Mouse (Mus musculus): Measurements from ENCODE around the gene Pde3a. TPM values are rescaled to one million over a fixed set of nuclear protein-coding genes. Genes with fewer than 3 reads are reported as not detected.

Pde3a gene
- polyA plus RNA-seq, 1 experiment from 2014 or later: 4.0 TPM

DNA sequence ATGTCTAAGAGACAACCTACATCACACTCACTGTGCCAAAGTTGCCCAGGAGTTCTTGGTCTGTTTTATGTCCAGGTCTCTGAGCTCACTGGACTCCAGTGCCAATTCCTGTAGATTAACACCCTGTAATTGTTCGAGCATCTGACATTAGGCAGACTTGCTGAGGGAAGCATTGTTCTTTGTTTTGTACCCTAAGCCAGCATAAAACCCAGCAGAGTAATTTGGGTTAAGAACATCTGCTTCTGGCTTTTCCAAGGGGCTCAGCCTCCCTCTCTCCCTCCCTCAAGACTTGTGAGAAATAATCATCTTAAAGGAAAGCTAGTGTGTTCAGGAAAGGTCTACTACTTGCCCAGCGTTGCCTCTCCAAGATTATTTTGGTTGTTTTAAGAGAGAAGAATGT is 225.2 kb downstream of the Pde3a start:
- no peak overlapping the region for H3K4me2 ChIP-seq (replicated peaks; ENCODE audit: low read depth)
- no peaks in the 10 kb centered on the region for H3K27me3 ChIP-seq (ENCODE audit: control insufficient read depth, insufficient read depth, low read length)
- H3K4me1 ChIP-seq (replicated peaks; ENCODE audit: control insufficient read depth, insufficient read depth): no peaks in the 10 kb centered on the region
- DNase-seq (ENCODE audit: low spot score) (no peak), ATAC-seq (ENCODE audit: low FRiP score, low TSS enrichment) (no peak)
- no peak overlapping the region for H3K27ac ChIP-seq (replicated peaks)
- TF ChIP-seq CTCF (IDR thresholded peaks at IDR 0.05; ENCODE audit: low read depth) (no peak), EP300 (optimal IDR thresholded peaks at IDR 0.05) (no peak)
- no peak overlapping the region for H3K4me3 ChIP-seq (ENCODE audit: low read depth, low read length)
- no peaks in the 10 kb centered on the region for H3K9me3 ChIP-seq (ENCODE audit: control insufficient read depth, low read length)
- no peak overlapping the region for H3K9ac ChIP-seq (ENCODE audit: low read length)
- H3K36me3 ChIP-seq (ENCODE audit: control insufficient read depth, insufficient read depth, low read length): no peaks in the 10 kb centered on the region
- 44% methylated on average over 2 of the region's 2 CpGs for whole genome bisulfite sequencing

DNA sequence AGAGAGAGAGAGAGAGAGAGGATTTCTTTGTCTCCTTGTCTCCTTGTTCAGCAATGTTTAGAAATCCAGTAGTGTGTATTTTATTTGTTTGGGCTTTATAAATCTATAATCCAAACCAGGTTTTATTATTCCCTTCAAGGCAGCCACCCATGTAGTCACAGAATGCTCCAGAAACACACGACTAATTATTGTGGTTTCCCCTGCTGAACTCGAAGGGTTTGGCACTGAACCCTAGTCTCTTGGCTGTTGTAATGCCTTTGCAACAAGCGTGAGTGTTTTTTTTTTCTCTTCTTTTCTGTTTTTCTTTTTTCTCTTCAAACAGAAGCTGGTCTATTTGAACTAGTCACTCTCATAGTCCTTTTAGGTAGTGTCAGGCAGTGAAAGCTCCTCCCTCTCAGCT is 225.6 kb downstream of the Pde3a start:
- no peak overlapping the region for H3K27ac ChIP-seq (replicated peaks)
- H3K4me1 ChIP-seq (replicated peaks; ENCODE audit: control insufficient read depth, insufficient read depth): no peaks in the 10 kb centered on the region
- DNase-seq (ENCODE audit: low spot score) (no peak), ATAC-seq (ENCODE audit: low FRiP score, low TSS enrichment) (no peak)
- H3K9me3 ChIP-seq (ENCODE audit: control insufficient read depth, low read length): no peaks in the 10 kb centered on the region
- H3K27me3 ChIP-seq (ENCODE audit: control insufficient read depth, insufficient read depth, low read length): no peaks in the 10 kb centered on the region
- WGBS: 21% methylated on average over 3 of the region's 3 CpGs
- no peak overlapping the region for H3K9ac ChIP-seq (ENCODE audit: low read length)
- no peak overlapping the region for H3K4me2 ChIP-seq (replicated peaks; ENCODE audit: low read depth)
- no peak overlapping the region for H3K4me3 ChIP-seq (ENCODE audit: low read depth, low read length)
- no peaks in the 10 kb centered on the region for H3K36me3 ChIP-seq (ENCODE audit: control insufficient read depth, insufficient read depth, low read length)
- TF ChIP-seq CTCF (IDR thresholded peaks at IDR 0.05; ENCODE audit: low read depth): no peak

DNA sequence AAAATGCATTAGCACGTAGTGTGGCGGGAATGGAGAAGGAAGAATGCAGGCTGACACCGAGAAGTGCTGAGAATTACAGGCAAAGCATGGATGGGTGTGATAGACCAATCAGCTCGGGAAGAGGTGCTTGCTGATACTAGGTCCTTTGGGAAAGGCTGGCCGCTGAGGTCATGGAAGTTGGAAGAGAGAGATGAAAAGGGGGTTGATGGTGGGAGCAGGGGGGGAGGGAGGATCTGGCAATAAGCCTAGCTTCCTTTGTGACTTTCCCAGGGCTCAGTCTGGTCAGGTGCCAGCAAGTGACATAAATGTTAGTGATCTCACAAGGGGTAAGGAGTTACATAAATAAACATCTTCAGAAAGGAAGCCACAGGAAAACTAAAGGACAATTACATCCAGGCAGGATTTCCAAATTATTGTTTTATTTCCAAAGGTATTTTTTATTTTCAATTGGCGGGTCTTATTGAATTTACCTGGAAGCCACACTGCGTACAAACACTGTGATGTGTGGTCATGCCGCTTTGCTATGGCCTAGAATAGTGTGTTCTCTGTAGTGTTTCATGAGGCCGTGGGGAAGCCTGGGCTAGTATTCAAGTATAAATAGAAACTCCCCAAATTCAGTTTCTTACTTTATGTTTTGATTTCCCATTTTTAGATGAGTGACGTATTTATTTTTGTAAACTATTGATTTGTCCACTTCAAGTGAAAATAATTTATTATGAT is 236.4 kb downstream of the Pde3a start:
- TF ChIP-seq EP300 (optimal IDR thresholded peaks at IDR 0.05) (no peak), CTCF (IDR thresholded peaks at IDR 0.05; ENCODE audit: low read depth) (no peak)
- H3K4me1 ChIP-seq (replicated peaks; ENCODE audit: control insufficient read depth, insufficient read depth): no peaks in the 10 kb centered on the region
- no peak overlapping the region for H3K9ac ChIP-seq (ENCODE audit: low read length)
- H3K36me3 ChIP-seq (ENCODE audit: control insufficient read depth, insufficient read depth, low read length): no peaks in the 10 kb centered on the region
- no peak for DNase-seq (ENCODE audit: low spot score)
- ATAC-seq (ENCODE audit: low FRiP score, low TSS enrichment): no peak
- H3K4me2 ChIP-seq (replicated peaks; ENCODE audit: low read depth): no peak overlapping the region
- no peak overlapping the region for H3K4me3 ChIP-seq (ENCODE audit: low read depth, low read length)
- H3K27ac ChIP-seq (replicated peaks): no peak overlapping the region
- 55% methylated on average over 10 of the region's 10 CpGs for WGBS
- H3K27me3 ChIP-seq (ENCODE audit: control insufficient read depth, insufficient read depth, low read length): no peaks in the 10 kb centered on the region
- H3K9me3 ChIP-seq (ENCODE audit: control insufficient read depth, low read length): no peaks in the 10 kb centered on the region

DNA sequence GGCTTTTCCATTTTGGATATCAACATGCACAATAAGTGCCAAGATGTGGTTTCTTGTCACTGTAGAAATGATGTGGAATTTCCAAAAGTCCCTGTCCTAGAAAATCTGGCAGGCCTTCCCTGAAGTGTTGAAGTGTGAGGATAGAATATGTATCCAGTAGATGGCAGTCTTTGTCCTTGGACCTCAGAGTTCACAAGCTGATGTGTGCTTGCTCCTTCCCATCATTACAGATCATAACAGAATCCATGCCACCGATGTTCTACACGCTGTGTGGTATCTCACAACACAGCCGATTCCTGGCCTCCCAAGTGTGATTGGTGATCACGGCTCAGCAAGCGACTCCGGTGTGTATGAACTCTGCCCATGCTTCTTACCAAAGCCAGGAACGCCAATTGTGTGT is 238.2 kb downstream of the Pde3a start:
- H3K9me3 ChIP-seq (ENCODE audit: control insufficient read depth, low read length): no peaks in the 10 kb centered on the region
- H3K4me3 ChIP-seq (ENCODE audit: low read depth, low read length): no peak overlapping the region
- H3K4me2 ChIP-seq (replicated peaks; ENCODE audit: low read depth): no peak overlapping the region
- ATAC-seq (ENCODE audit: low FRiP score, low TSS enrichment): no peak
- H3K27me3 ChIP-seq (ENCODE audit: control insufficient read depth, insufficient read depth, low read length): no peaks in the 10 kb centered on the region
- TF ChIP-seq CTCF (IDR thresholded peaks at IDR 0.05; ENCODE audit: low read depth) (peak; percentile 71), EP300 (optimal IDR thresholded peaks at IDR 0.05) (no peak)
- H3K4me1 ChIP-seq (replicated peaks; ENCODE audit: control insufficient read depth, insufficient read depth): no peaks in the 10 kb centered on the region
- no peak overlapping the region for H3K9ac ChIP-seq (ENCODE audit: low read length)
- no peak for DNase-seq (ENCODE audit: low spot score)
- no peaks in the 10 kb centered on the region; the same call in 1 of the 2 replicates for H3K36me3 ChIP-seq (ENCODE audit: control insufficient read depth, insufficient read depth, low read length)
- WGBS: 71% methylated on average over 7 of the region's 7 CpGs
- no peak overlapping the region for H3K27ac ChIP-seq (replicated peaks)

- Histone ChIP-seq H3K27me3 (ENCODE audit: control insufficient read depth, insufficient read depth, low read length) (no peaks in the 10 kb centered on the region), H3K4me3 (ENCODE audit: low read depth, low read length) (no peak overlapping the region), H3K36me3 (ENCODE audit: control insufficient read depth, insufficient read depth, low read length) (no peaks in the 10 kb centered on the region; the same call in 1 of the 2 replicates), H3K27ac (replicated peaks) (no peak overlapping the region), H3K9me3 (ENCODE audit: control insufficient read depth, low read length) (no peaks in the 10 kb centered on the region), H3K4me1 (replicated peaks; ENCODE audit: control insufficient read depth, insufficient read depth) (no peaks in the 10 kb centered on the region), H3K9ac (ENCODE audit: low read length) (no peak overlapping the region), H3K4me2 (replicated peaks; ENCODE audit: low read depth) (no peak overlapping the region)
- no peak for TF ChIP-seq EP300 (optimal IDR thresholded peaks at IDR 0.05)
- TF ChIP-seq CTCF (IDR thresholded peaks at IDR 0.05; ENCODE audit: low read depth): peak; percentile 83
- WGBS: 20% methylated on average over 11 of the region's 11 CpGs
- ATAC-seq (ENCODE audit: low FRiP score, low TSS enrichment): no peak
- peak; percentile 42 for DNase-seq (ENCODE audit: low spot score)
Measured at GRCm38 (mm10) chr6:141488619-141489018, 239.6 kb downstream of the Pde3a start.

- Histone ChIP-seq H3K27ac (replicated peaks) (no peak overlapping the region), H3K4me3 (ENCODE audit: low read depth, low read length) (no peak overlapping the region), H3K4me2 (replicated peaks; ENCODE audit: low read depth) (no peak overlapping the region), H3K9me3 (ENCODE audit: control insufficient read depth, low read length) (no peaks in the 10 kb centered on the region), H3K27me3 (ENCODE audit: control insufficient read depth, insufficient read depth, low read length) (no peaks in the 10 kb centered on the region), H3K4me1 (replicated peaks; ENCODE audit: control insufficient read depth, insufficient read depth) (no peaks in the 10 kb centered on the region), H3K36me3 (ENCODE audit: control insufficient read depth, insufficient read depth, low read length) (peaks cover 2% of the 10 kb centered on the region; the same call in 1 of the 2 replicates), H3K9ac (ENCODE audit: low read length) (no peak overlapping the region)
- 91% methylated on average over 4 of the region's 4 CpGs for WGBS
- TF ChIP-seq EP300 (optimal IDR thresholded peaks at IDR 0.05): no peak
- no peak for TF ChIP-seq CTCF (IDR thresholded peaks at IDR 0.05; ENCODE audit: low read depth)
- DNase-seq (ENCODE audit: low spot score): no peak
- ATAC-seq (ENCODE audit: low FRiP score, low TSS enrichment): no peak
Measured at GRCm38 (mm10) chr6:141494909-141495308, 245.8 kb downstream of the Pde3a start.

Data from stomach, postnatal 0 days (tissue).